Mouse (Mus musculus) v-Abl transformed pro-B cells (cell line): ENCODE results near the gene Agl.

Experiments used
- in situ Hi-C, 2 experiments: fragments of 400-800 bp; cut with MboI; formaldehyde crosslinking; loops; one replicate each; pipeline ENCODE4 v1.15.1; 2025; ENCODE audit not compliant: unreplicated experiment in 2 of 2

The Agl gene

GRCm38 (mm10) chr3:116771597-116771996 is 36.4 kb downstream of the Agl start:
- in situ Hi-C loops, result no loop called here

- in situ Hi-C loops, result loop anchor here (5.0 kb wide), 1 partner anchor 70 kb away; no protein-coding TSS in a partner anchor
Measured at GRCm38 (mm10) chr3:116766963-116767362, 41.0 kb downstream of the Agl start.

GRCm38 (mm10) chr3:116752818-116753217 is 55.1 kb downstream of the Agl start:
- in situ Hi-C loops, result loop anchor here in 1 of 2 experiments (10.0 kb wide), 2 partner anchors 328 to 728 kb away; partner anchors contain the start of gene Cdc14a

- in situ Hi-C loops, result loop anchor here in 1 of 2 experiments (10.0 kb wide), 2 partner anchors 327 to 727 kb away; partner anchors contain the start of gene Cdc14a
Measured at GRCm38 (mm10) chr3:116751191-116751860, 56.6 kb downstream of the Agl start.

GRCm38 (mm10) chr3:116748391-116749170 is 59.4 kb downstream of the Agl start:
- in situ Hi-C loops, result loop anchor here (5.0 to 10.0 kb wide), 7 partner anchors 154 to 721 kb away; partner anchors contain the start of genes Dbt (in 2 of the 2), Sass6 (in 2 of the 2) and Cdc14a (in 1 of the 2)

GRCm38 (mm10) chr3:116747648-116748047 is 60.3 kb downstream of the Agl start:
- in situ Hi-C loops, result loop anchor here (5.0 to 10.0 kb wide), 7 partner anchors 153 to 720 kb away; partner anchors contain the start of genes Dbt (in 2 of the 2), Sass6 (in 2 of the 2) and Cdc14a (in 1 of the 2)

GRCm38 (mm10) chr3:116740963-116741362 is 67.0 kb downstream of the Agl start:
- in situ Hi-C loops, result loop anchor here in 1 of 2 experiments (10.0 kb wide), 1 partner anchor 146 kb away; the partner anchor contains the start of gene Sass6

GRCm38 (mm10) chr3:116740106-116740505 is 67.9 kb downstream of the Agl start:
- in situ Hi-C loops, result loop anchor here in 1 of 2 experiments (10.0 kb wide), 1 partner anchor 145 kb away; the partner anchor contains the start of gene Sass6

- in situ Hi-C loops, result no loop called here
Measured at GRCm38 (mm10) chr3:116737326-116737731, 70.6 kb downstream of the Agl start.

GRCm38 (mm10) chr3:116729483-116730174 is 78.3 kb downstream of the Agl start:
- in situ Hi-C loops, result no loop called here

- in situ Hi-C loops, result no loop called here
Measured at GRCm38 (mm10) chr3:116726807-116727206, 81.2 kb downstream of the Agl start.

GRCm38 (mm10) chr3:116723496-116724481 is 84.2 kb downstream of the Agl start:
- in situ Hi-C loops, result no loop called here

GRCm38 (mm10) chr3:116722980-116723379 is 85.0 kb downstream of the Agl start:
- in situ Hi-C loops, result no loop called here

GRCm38 (mm10) chr3:116718951-116719350 is 89.0 kb downstream of the Agl start:
- in situ Hi-C loops, result no loop called here

- in situ Hi-C loops, result no loop called here
Measured at GRCm38 (mm10) chr3:116713031-116713430, 94.9 kb downstream of the Agl start.

- in situ Hi-C loops, result no loop called here
Measured at GRCm38 (mm10) chr3:116712436-116712881, 95.5 kb downstream of the Agl start, which contains the start of gene Slc35a3. Gene Slc35a3 (minus strand): TSS chr3:116712831.

- in situ Hi-C loops, result no loop called here
Measured at GRCm38 (mm10) chr3:116711624-116712435, 96.1 kb downstream of the Agl start.

- in situ Hi-C loops, result no loop called here
Measured at GRCm38 (mm10) chr3:116710941-116711340, 97.0 kb downstream of the Agl start.
